Mouse (Mus musculus): ENCODE results near the gene 4930442H23Rik. TPM values are rescaled to one million over a fixed set of nuclear protein-coding genes. Genes with fewer than 3 reads are reported as not detected.
"Not testable (repeated sequence)": the region's sequence is repeated elsewhere in the genome, so short reads cannot be mapped to it uniquely, and the experiment has no call there.

Gene 4930442H23Rik
- polyA plus RNA-seq, 1 experiment from 2014 or later: 0.16 TPM

DNA sequence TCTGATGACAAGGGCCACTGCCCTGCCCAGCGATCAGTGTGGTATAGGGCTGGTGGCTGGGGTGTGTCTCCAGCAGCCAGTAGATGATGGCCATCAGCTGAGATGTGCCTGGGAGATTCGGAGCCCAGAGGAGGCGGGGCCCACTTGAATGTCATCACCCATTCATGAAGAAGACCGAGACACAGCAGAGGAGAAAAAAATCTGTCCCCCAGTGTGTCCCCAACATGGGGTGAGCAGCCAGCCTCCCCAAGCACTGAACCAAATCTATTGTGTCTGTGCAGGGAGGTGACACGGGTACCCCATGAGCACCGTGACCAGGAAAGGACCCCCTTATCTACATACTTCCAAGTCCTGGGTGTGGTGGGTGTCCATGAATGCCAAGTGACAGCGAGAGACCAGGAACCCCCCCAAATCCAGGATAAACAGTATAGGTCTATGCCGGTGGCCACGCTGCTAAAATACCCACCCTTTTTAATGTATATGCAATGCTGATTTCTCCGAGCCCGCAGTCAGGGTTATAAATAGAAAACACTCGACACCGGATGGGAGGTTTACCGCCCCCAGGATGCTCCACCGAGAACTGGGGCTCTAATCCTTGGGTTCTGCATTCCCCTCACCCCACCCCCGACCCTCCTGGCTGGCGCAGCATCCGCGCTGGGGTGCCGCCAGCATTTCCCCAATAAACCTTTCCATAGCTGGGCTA, 46.2 kb upstream of the 4930442H23Rik start:
- no peak for TF ChIP-seq EP300 (IDR thresholded peaks at IDR 0.05)
- TF ChIP-seq CTCF (IDR thresholded peaks at IDR 0.05): no peak
- ATAC-seq (no peak), DNase-seq (ENCODE audit: low spot score) (no peak)
- H3K27me3 ChIP-seq (replicated peaks; ENCODE audit: insufficient read depth, low read length): peaks cover 24% of the 10 kb centered on the region
- WGBS: 13% methylated on average over 20 of the region's 20 CpGs
- H3K27ac ChIP-seq (ENCODE audit: low read length): no peak overlapping the region
- H3K4me3 ChIP-seq (ENCODE audit: low read depth, low read length): no peak overlapping the region
- no peak overlapping the region for H3K9ac ChIP-seq (replicated peaks; ENCODE audit: low read depth)
- H3K36me3 ChIP-seq (ENCODE audit: insufficient read depth, low read length): no peaks in the 10 kb centered on the region
- no peak overlapping the region for H3K4me2 ChIP-seq (replicated peaks; ENCODE audit: low read depth, low read length)
- no peaks in the 10 kb centered on the region; the same call in 1 of the 2 replicates for H3K4me1 ChIP-seq (ENCODE audit: insufficient read depth, low read depth, low read length)
- no peaks in the 10 kb centered on the region for H3K9me3 ChIP-seq (ENCODE audit: low read length)

DNA sequence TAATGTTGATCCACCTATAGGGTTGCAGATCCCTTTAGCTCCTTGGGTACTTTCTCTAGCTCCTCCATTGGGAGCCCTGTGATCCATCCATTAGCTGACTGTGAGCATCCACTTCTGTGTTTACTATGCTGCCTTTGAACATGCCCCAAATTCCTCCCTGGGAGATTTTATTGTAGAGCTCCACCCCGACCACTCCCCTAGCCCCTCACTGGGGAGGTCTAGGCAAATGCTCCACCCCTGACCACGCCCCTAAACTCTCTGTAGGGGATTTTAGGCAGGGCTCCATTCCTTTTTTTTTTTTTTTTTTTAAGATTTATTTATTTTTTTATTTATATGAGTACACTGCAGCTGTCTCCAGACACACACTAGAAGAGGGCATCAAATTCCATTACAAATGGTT, 40.1 kb upstream of the 4930442H23Rik start:
- H3K4me3 ChIP-seq (ENCODE audit: low read depth, low read length); H3K27me3 ChIP-seq (replicated peaks; ENCODE audit: insufficient read depth, low read length); ATAC-seq; H3K36me3 ChIP-seq (ENCODE audit: insufficient read depth, low read length); H3K4me2 ChIP-seq (replicated peaks; ENCODE audit: low read depth, low read length); H3K27ac ChIP-seq (ENCODE audit: low read length); H3K4me1 ChIP-seq (ENCODE audit: insufficient read depth, low read depth, low read length); H3K9me3 ChIP-seq (ENCODE audit: low read length); DNase-seq (ENCODE audit: low spot score); H3K9ac ChIP-seq (replicated peaks; ENCODE audit: low read depth): not testable (repeated sequence)
- 41% methylated on average over 2 of the region's 2 CpGs for WGBS

DNA sequence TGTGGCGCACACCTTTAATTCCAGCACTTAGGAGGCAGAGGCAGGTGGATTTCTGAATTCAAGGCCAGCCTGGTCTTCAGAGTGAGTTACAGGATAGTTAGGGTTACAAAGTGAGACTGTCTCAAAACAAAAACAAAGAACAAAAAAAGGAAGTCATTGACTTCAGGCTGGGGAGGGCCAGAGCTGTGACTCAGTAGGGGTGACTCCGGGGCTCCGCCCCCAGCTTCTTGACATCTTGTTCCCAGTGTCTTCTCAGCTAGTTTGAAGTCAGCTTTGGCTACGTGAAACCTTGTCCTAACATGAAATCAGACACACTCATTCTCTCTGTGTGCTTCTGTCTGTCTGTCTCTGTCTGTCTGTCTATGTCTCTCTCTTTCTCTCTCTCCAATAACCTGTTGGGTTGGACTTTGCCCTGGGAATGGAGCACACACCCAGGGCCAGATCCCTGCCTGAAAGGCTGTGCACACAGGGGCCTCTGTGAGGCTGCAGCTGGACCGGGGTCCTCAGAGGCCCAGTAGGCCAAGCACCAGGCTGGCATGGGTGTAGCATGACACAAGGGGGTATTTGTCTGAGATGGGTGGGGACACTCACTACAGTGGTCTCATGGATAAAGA, 37.9 kb upstream of the 4930442H23Rik start:
- no peak for DNase-seq (ENCODE audit: low spot score)
- Histone ChIP-seq H3K9ac (replicated peaks; ENCODE audit: low read depth) (no peak overlapping the region), H3K27me3 (replicated peaks; ENCODE audit: insufficient read depth, low read length) (no peaks in the 10 kb centered on the region), H3K4me2 (replicated peaks; ENCODE audit: low read depth, low read length) (no peak overlapping the region), H3K36me3 (ENCODE audit: insufficient read depth, low read length) (no peaks in the 10 kb centered on the region), H3K4me1 (ENCODE audit: insufficient read depth, low read depth, low read length) (no peaks in the 10 kb centered on the region), H3K9me3 (ENCODE audit: low read length) (no peaks in the 10 kb centered on the region), H3K4me3 (ENCODE audit: low read depth, low read length) (no peak overlapping the region), H3K27ac (ENCODE audit: low read length) (no peak overlapping the region)
- ATAC-seq: no peak
- no peak for TF ChIP-seq EP300 (IDR thresholded peaks at IDR 0.05)
- TF ChIP-seq CTCF (IDR thresholded peaks at IDR 0.05): no peak
- WGBS: 87% methylated on average over 5 of the region's 5 CpGs

DNA sequence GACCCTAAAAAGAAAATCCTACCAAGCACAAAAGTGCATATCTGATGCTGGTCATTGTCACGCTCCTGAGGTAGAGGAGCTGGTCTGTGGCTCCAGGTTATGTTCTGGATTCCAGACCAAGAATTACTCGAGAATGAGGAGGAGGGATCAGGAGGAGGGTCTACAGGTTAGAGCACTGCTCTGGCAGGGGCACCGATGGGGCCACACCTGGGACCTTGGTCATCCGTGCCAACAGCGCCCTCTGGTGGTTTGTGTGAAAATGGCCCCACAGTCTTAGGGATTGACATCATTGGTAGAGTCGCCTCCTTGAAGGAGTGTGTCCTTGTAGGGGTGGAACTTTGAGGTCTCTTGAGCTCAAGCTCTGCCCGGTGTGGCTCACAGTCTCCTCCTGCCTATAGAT, 34.3 kb upstream of the 4930442H23Rik start:
- Histone ChIP-seq H3K27ac (ENCODE audit: low read length) (no peak overlapping the region), H3K36me3 (ENCODE audit: insufficient read depth, low read length) (no peaks in the 10 kb centered on the region), H3K4me2 (replicated peaks; ENCODE audit: low read depth, low read length) (no peak overlapping the region), H3K4me3 (ENCODE audit: low read depth, low read length) (no peak overlapping the region), H3K9me3 (ENCODE audit: low read length) (no peaks in the 10 kb centered on the region), H3K4me1 (ENCODE audit: insufficient read depth, low read depth, low read length) (no peaks in the 10 kb centered on the region), H3K9ac (replicated peaks; ENCODE audit: low read depth) (no peak overlapping the region), H3K27me3 (replicated peaks; ENCODE audit: insufficient read depth, low read length) (no peaks in the 10 kb centered on the region)
- ATAC-seq: peak; percentile 79
- peak; percentile 63 for DNase-seq (ENCODE audit: low spot score)
- no peak for TF ChIP-seq EP300 (IDR thresholded peaks at IDR 0.05)
- TF ChIP-seq CTCF (IDR thresholded peaks at IDR 0.05): peak; percentile 88
- 25% methylated on average over 7 of the region's 7 CpGs for WGBS

DNA sequence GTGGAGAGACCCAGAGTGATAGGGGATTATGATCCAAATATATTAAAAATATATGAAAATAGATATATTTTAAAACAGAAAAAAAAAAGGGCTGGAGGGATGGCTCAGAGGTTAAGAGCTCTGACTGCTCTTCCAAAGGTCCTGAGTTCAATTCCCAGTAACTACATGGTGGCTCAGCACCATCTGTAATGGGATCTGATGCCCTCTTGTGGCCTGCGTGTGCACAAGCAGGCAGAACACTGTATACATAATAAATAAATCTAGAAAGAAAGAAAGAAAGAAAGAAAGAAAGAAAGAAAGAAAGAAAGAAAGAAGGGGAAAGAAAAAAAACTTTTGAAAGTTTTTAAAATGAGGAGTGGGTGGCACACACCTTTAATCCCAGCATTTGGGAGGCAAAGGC, 33.6 kb upstream of the 4930442H23Rik start:
- not testable (repeated sequence) for H3K4me1 ChIP-seq (ENCODE audit: insufficient read depth, low read depth, low read length); H3K9me3 ChIP-seq (ENCODE audit: low read length); H3K4me2 ChIP-seq (replicated peaks; ENCODE audit: low read depth, low read length); H3K4me3 ChIP-seq (ENCODE audit: low read depth, low read length); H3K27ac ChIP-seq (ENCODE audit: low read length); H3K9ac ChIP-seq (replicated peaks; ENCODE audit: low read depth); H3K27me3 ChIP-seq (replicated peaks; ENCODE audit: insufficient read depth, low read length); H3K36me3 ChIP-seq (ENCODE audit: insufficient read depth, low read length); ATAC-seq
- peak; percentile 71 for TF ChIP-seq CTCF (IDR thresholded peaks at IDR 0.05)
- 3% methylated on average over 1 of the region's 1 CpGs for WGBS
- DNase-seq (ENCODE audit: low spot score): peak; percentile 23

DNA sequence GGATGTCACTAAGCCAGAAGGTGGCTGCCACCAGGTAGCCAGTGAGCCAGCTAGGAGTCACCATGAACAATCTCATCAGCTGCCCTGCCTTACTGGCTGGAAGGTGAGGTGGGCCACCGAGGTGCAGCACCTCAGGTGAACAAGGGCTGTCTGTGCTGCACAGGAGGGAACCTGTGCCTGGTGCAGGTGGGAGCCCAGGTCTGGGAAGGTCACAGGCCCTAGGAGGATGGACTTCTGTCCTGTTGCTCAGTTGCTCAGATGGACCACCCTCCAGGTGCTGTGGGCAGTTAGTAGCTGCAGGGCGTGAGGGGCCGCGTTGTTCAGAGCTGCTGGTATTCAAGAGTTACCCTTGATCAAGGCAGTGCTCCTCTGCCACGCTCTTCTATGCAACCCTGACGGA, 33.2 kb upstream of the 4930442H23Rik start:
- no peak overlapping the region for H3K27ac ChIP-seq (ENCODE audit: low read length)
- no peaks in the 10 kb centered on the region for H3K9me3 ChIP-seq (ENCODE audit: low read length)
- H3K9ac ChIP-seq (replicated peaks; ENCODE audit: low read depth): no peak overlapping the region
- H3K4me1 ChIP-seq (ENCODE audit: insufficient read depth, low read depth, low read length): no peaks in the 10 kb centered on the region
- no peak for DNase-seq (ENCODE audit: low spot score)
- no peak overlapping the region for H3K4me3 ChIP-seq (ENCODE audit: low read depth, low read length)
- 80% methylated on average over 6 of the region's 6 CpGs for WGBS
- no peak overlapping the region for H3K4me2 ChIP-seq (replicated peaks; ENCODE audit: low read depth, low read length)
- no peak for TF ChIP-seq CTCF (IDR thresholded peaks at IDR 0.05)
- no peak for TF ChIP-seq EP300 (IDR thresholded peaks at IDR 0.05)
- ATAC-seq: no peak
- no peaks in the 10 kb centered on the region for H3K27me3 ChIP-seq (replicated peaks; ENCODE audit: insufficient read depth, low read length)
- no peaks in the 10 kb centered on the region for H3K36me3 ChIP-seq (ENCODE audit: insufficient read depth, low read length)

All from lung, postnatal 0 days (tissue).